Mouse (Mus musculus): ENCODE measurements at regions not wholly inside any gene's neighbourhood (a gene's known extent, or its start where the extent isn't known, plus 50 kb on each side); places are given as distances from the start of the nearest gene placed in this dataset.

DNA sequence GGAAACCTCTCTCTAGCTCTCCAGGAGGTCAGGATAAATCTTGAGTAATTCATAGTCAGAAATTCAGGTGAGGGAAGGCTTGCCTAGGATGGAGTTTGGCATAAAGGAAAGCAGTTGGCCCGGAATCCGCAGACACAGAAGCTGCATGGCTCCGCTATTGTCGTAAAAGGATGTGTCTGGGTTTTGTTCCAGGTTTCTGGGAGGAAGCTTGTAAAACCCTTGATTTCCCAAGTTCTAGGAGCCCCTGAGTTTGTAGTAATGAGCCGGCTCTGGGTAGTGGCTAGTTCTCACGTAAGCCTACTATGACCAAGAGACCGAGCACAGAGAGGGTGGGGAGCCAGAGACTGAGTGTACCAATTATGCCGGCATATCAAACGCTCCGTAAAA, 52.7 kb upstream of the Gm21915 start:
- in situ Hi-C loops (cut with MboI; ENCODE audit: unreplicated experiment in 2 of 2) = loop anchor here (25.0 kb wide), 3 partner anchors 380 to 1105 kb away; partner anchors contain the start of gene Olfr957 (in 1 of the 2)

DNA sequence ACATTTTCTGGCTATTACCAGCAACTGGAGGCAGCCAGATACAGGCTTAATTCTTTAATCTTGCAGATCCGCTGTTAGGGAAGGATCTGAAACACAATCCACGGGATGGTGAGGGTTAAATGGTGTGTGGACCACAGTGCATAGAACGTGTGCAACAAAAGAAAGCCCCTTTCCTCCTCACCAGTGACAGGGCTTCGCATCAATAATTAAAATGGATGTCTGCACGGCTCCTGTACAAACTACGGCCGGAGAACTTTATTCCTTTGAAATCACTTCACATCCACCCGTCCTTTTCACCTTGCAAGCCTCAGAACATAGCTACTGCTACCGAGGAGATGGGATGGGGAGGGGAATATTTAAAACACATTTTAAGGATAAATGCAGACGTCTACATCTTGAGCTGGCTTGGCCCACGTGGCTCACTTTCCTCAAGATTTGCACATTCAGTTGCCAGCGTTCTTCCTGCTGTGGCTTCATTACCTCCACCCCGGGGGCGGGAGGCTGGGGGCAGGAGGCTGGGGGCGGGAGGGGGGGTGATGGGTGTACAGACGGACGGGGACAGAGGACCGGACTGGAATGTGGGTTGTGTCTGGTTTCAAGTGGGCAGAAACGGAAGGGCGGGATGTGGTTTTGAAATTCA, 53.3 kb upstream of the Gm21915 start:
- in situ Hi-C loops (cut with MboI; ENCODE audit: unreplicated experiment in 2 of 2) = loop anchor here (25.0 kb wide), 3 partner anchors 380 to 1105 kb away; partner anchors contain the start of gene Olfr957 (in 1 of the 2)

- in situ Hi-C loops (cut with MboI; ENCODE audit: unreplicated experiment in 2 of 2) = loop anchor here (25.0 kb wide), 3 partner anchors 379 to 1104 kb away; partner anchors contain the start of gene Olfr957 (in 1 of the 2)
Observed at GRCm38 (mm10) chr9:40616426-40617035, 53.9 kb upstream of the Gm21915 start.

- in situ Hi-C loops (cut with MboI; ENCODE audit: unreplicated experiment in 2 of 2) = loop anchor here (25.0 kb wide), 3 partner anchors 379 to 1104 kb away; partner anchors contain the start of gene Olfr957 (in 1 of the 2)
Observed at GRCm38 (mm10) chr9:40615891-40616290, 54.5 kb upstream of the Gm21915 start.

DNA sequence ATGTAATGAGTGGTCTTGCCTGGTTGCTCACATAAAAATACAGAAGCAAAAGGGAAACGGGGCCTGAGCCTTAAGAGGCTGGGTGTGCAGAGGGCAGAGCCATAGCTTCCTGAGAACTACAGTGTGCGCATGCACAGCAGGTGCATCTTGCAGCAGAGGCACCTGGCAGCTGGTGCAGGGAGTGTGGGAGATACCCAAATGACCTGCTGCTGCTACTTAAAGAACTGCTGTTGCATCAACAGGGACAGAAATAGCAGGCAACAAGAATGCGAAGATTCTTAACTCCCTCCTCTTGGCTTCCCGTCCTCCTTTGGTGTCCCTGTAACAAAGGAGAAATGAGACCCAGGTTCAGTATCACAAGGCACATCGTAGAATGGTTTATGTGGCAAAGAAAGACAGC, 56.3 kb upstream of the Gm21915 start:
- in situ Hi-C loops (cut with MboI; ENCODE audit: unreplicated experiment in 2 of 2) = loop anchor here (25.0 kb wide), 3 partner anchors 377 to 1102 kb away; partner anchors contain the start of gene Olfr957 (in 1 of the 2)

DNA sequence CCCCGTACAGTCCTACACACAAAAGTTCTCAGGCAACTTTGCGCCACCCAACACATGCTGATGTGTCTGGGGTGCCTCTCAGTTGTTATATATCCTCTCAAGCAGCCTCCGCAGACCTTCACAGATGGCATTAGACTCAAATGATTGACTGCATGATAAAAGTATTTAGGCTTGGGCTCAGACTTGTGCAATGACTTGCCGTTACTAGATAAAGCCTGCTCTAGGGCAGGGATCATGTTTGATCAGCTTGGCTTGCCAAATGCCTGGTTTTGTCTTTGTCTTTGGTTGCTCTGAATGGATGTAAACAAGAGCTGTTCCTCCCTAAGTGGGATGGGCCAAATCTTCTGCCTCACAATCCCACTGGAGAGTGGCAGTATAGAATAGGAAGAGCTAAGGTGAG, 57.2 kb upstream of the Gm21915 start:
- in situ Hi-C loops (cut with MboI; ENCODE audit: unreplicated experiment in 2 of 2) = loop anchor here (25.0 kb wide), 3 partner anchors 376 to 1101 kb away; partner anchors contain the start of gene Olfr957 (in 1 of the 2)

DNA sequence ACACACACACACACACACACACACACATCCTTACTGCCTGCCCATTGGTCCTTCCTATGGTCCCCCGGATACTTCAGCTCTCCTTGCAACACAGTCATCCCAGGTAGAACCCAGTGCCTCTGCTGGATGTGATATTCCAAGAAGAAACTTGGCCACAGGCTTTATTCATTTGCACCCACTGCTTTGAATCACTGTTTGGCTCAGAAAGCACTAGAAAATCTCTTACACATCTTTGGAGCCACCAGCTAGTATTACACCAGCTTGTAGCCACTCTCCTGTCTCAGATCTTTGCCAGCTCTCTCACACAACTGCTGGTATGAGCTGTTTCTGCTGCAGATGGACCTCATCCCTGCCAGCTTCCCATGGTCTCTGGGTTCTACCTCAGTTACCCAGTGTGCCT, 57.7 kb upstream of the Gm21915 start:
- in situ Hi-C loops (cut with MboI; ENCODE audit: unreplicated experiment in 2 of 2) = loop anchor here (25.0 kb wide), 3 partner anchors 375 to 1100 kb away; partner anchors contain the start of gene Olfr957 (in 1 of the 2)

- in situ Hi-C loops (cut with MboI; ENCODE audit: unreplicated experiment in 2 of 2) = loop anchor here (25.0 kb wide), 3 partner anchors 375 to 1100 kb away; partner anchors contain the start of gene Olfr957 (in 1 of the 2)
Observed at GRCm38 (mm10) chr9:40612312-40612711, 58.1 kb upstream of the Gm21915 start.

- in situ Hi-C loops (cut with MboI; ENCODE audit: unreplicated experiment in 2 of 2) = loop anchor here (25.0 kb wide), 3 partner anchors 374 to 1099 kb away; partner anchors contain the start of gene Olfr957 (in 1 of the 2)
Observed at GRCm38 (mm10) chr9:40611626-40612025, 58.8 kb upstream of the Gm21915 start.

GRCm38 (mm10) chr9:40608596-40608995, 61.8 kb upstream of the Gm21915 start:
- in situ Hi-C loops (cut with MboI; ENCODE audit: unreplicated experiment in 2 of 2) = loop anchor here (25.0 kb wide), 3 partner anchors 371 to 1096 kb away; partner anchors contain the start of gene Olfr957 (in 1 of the 2)

- in situ Hi-C loops (cut with MboI; ENCODE audit: unreplicated experiment in 2 of 2) = loop anchor here (25.0 kb wide), 3 partner anchors 371 to 1096 kb away; partner anchors contain the start of gene Olfr957 (in 1 of the 2)
Observed at GRCm38 (mm10) chr9:40607941-40608340, 62.5 kb upstream of the Gm21915 start.

- in situ Hi-C loops (cut with MboI; ENCODE audit: unreplicated experiment in 2 of 2) = loop anchor here (25.0 kb wide), 3 partner anchors 366 to 1091 kb away; partner anchors contain the start of gene Olfr957 (in 1 of the 2)
Observed at GRCm38 (mm10) chr9:40603521-40603920, 66.9 kb upstream of the Gm21915 start.

GRCm38 (mm10) chr9:40598431-40598831, 67.2 kb upstream of the Gramd1b start:
- in situ Hi-C loops (cut with MboI; ENCODE audit: unreplicated experiment in 2 of 2) = no loop called here

GRCm38 (mm10) chr9:40587421-40587820, 56.2 kb upstream of the Gramd1b start:
- in situ Hi-C loops (cut with MboI; ENCODE audit: unreplicated experiment in 2 of 2) = loop anchor here in 1 of 2 experiments (10.0 kb wide), 1 partner anchor 173 kb away; no protein-coding TSS in a partner anchor

GRCm38 (mm10) chr9:40586581-40586980, 55.4 kb upstream of the Gramd1b start:
- in situ Hi-C loops (cut with MboI; ENCODE audit: unreplicated experiment in 2 of 2) = loop anchor here in 1 of 2 experiments (10.0 kb wide), 1 partner anchor 172 kb away; no protein-coding TSS in a partner anchor

DNA sequence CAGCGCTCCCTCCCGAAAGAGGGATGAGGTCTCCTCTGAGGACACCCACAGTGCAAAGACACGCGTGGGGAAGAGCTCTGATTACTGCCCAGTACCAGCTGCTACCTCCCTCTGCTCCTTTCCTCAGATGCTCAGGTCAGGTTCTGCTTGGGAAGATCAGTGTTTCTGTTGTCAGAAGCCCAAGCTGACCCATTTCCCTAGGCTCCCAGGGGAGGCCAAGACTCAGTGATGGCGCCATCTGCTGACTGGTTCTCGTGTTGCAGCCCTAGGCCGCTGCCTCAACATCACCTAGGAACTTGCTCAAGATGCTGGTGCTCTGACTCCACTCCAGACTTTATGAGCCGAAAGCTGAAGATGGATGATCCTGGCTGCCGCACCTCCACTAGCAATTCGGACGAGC, 52.4 kb upstream of the Gramd1b start:
- in situ Hi-C loops (cut with MboI; ENCODE audit: unreplicated experiment in 2 of 2) = loop anchor here in 1 of 2 experiments (10.0 kb wide), 1 partner anchor 169 kb away; no protein-coding TSS in a partner anchor

DNA sequence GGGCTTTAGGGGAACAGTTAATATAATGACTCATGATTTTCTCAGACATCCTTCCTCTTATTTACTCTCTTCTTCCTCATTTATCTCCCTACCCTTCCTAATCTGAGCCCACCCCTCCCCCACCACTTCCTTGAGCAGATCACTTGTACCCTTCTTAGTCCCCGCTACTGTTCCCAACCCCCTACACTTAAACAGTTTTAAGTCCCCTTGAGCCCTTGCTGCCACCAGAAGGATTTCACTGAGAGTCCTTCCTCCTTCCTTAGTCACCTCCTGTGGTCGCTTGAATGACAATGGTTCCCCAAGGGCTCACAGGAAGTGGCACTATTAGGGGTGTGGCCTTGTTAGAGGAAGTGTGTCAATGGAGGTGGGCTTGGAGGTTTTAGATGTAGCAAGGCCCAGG, 50.7 kb upstream of the Gramd1b start:
- in situ Hi-C loops (cut with MboI; ENCODE audit: unreplicated experiment in 2 of 2) = loop anchor here in 1 of 2 experiments (10.0 kb wide), 1 partner anchor 167 kb away; no protein-coding TSS in a partner anchor

Measured in v-Abl transformed pro-B cells (cell line).